Mouse (Mus musculus) lung, postnatal 0 days (tissue): ENCODE measurements at regions not wholly inside any gene's neighbourhood (a gene's known extent, or its start where the extent isn't known, plus 50 kb on each side); places are given as distances from the start of the nearest gene placed in this dataset.

ENCODE experiments used
- CTCF ChIP-seq: IDR thresholded peaks from 2 replicates; pipeline ENCODE4 v1.5.1; 2016; ENCODE audit warnings: antibody characterized with exemption, mild to moderate bottlenecking
- EP300 ChIP-seq: IDR thresholded peaks from 2 replicates; pipeline ENCODE4 v1.6.1; 2016; ENCODE audit warnings: antibody characterized with exemption, mild to moderate bottlenecking, control low read depth

GRCm38 (mm10) chr4:125324495-125324894 lies 166.0 kb upstream of the Grik3 start:
- TF ChIP-seq CTCF (no peak), EP300 (no peak)
